Mouse (Mus musculus) stomach, embryonic 14.5 days (tissue): Measurements from ENCODE around the gene 0610040J01Rik. TPM values are rescaled to one million over a fixed set of nuclear protein-coding genes. Genes with fewer than 3 reads are reported as not detected.

Experiments used
- ATAC-seq: fragments of 200-750 bp; cut with Nextera tagmentation; 2 replicates; pipeline ENCODE4 v1.8.0; 2017; ENCODE audit warnings: low read depth, moderate TSS enrichment; ENCODE audit not compliant: insufficient number of reproducible peaks, insufficient read depth, low FRiP score
- H3K27ac ChIP-seq: fragments of 300-500 bp; sonication (generic); 2 replicates; pipeline ENCODE4 v1.5.1; 2014; ENCODE audit warnings: mild to moderate bottlenecking, low read length, moderate library complexity, mixed read lengths
- H3K27me3 ChIP-seq: fragments of 300-500 bp; sonication (generic); 2 replicates; pipeline ENCODE4 v1.6.1; 2014; ENCODE audit warnings: low read length, control low read depth, mixed read lengths; ENCODE audit not compliant: control insufficient read depth, insufficient read depth
- H3K36me3 ChIP-seq: fragments of 300-500 bp; sonication (generic); 2 replicates; pipeline ENCODE4 v1.6.1; 2014; ENCODE audit warnings: mild to moderate bottlenecking, control low read depth, low read length, moderate library complexity, mixed read lengths; ENCODE audit not compliant: control insufficient read depth, insufficient read depth
- H3K4me1 ChIP-seq: fragments of 300-500 bp; sonication (generic); 2 replicates; pipeline ENCODE4 v1.6.1; 2014; ENCODE audit warnings: low read length, control low read depth, mixed read lengths; ENCODE audit not compliant: control insufficient read depth, insufficient read depth
- H3K4me2 ChIP-seq: fragments of 300-500 bp; sonication (generic); replicated peaks from 2 replicates; pipeline ENCODE4 v1.6.1; 2014; ENCODE audit warnings: low read depth, low read length, control low read depth
- H3K4me3 ChIP-seq: fragments of 300-500 bp; sonication (generic); 2 replicates; pipeline ENCODE4 v1.5.1; 2014; ENCODE audit warnings: low read depth, low read length, control low read depth
- H3K9ac ChIP-seq: fragments of 300-500 bp; sonication (generic); replicated peaks from 2 replicates; pipeline ENCODE4 v1.6.1; 2014; ENCODE audit warnings: low read depth, mild to moderate bottlenecking, control low read depth, low read length, moderate library complexity, mixed read lengths
- H3K9me3 ChIP-seq: fragments of 300-500 bp; sonication (generic); 2 replicates; pipeline ENCODE4 v1.6.1; 2016; ENCODE audit warnings: low read depth, low read length, control low read depth; ENCODE audit not compliant: control insufficient read depth
- WGBS: fragments of 180-500 bp; shearing (Covaris S2); extraction: QIAGEN DNeasy Blood & Tissue Kit; methylation state at CpG from one replicate; pipeline ENCODE4 v1.1.7; 2014; 5-methylcytosine and 5-hydroxymethylcytosine counted together
- polyA plus RNA-seq: library from polyadenylated mRNA; unstranded; fragments of >200 nt; fragmentation: Nextera tagmentation; extraction: Ambion mirVana; gene quantifications from 2 replicates; pipeline ENCODE4 v1.2.1, GENCODE M21; 2014

0610040J01Rik gene
- polyA plus RNA-seq, 1 experiment from 2014 or later: 28.0 TPM

DNA sequence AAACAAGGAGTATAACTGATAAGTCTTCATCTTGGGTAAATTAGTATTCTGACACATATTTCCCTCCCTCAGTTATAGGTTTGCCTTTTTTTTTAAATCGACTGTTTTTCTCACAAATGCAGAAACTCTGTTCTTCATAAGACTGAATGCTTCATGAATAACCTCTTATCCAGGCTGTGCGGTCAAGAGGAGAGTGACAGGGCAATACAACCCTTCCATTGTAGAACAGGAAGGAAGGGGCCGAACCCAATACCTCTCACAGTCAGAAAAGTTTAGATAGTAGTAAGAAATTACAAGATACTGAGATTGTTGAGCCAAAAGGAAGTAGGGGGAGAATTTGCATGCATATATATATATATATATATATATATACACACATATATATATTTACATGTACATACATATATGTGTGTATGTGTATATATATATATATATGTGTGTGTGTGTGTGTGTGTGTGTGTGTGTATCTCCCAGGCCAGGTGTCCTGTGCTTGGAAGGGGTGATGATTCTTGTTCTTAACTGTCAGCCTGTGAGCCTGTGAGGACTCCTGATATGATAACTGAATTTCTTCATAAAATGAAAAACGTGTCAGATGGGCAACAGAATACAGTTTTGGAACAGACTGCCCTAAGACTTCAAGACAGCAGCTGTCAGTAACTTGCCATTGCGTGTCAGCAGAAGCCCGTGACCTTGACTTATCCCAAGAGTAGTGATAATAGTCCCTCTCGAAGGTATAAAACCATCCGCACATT lies 12.6 kb downstream of the 0610040J01Rik start:
- Histone ChIP-seq H3K4me1 (peaks cover 14% of the 10 kb centered on the region; the same call in 1 of the 2 replicates), H3K9me3 (no peaks in the 10 kb centered on the region), H3K27ac (peak overlapping the region; percentile 12; the same call in 1 of the 2 replicates), H3K4me2 (no peak overlapping the region), H3K36me3 (no peaks in the 10 kb centered on the region), H3K27me3 (no peaks in the 10 kb centered on the region), H3K4me3 (no peak overlapping the region), H3K9ac (no peak overlapping the region)
- 84% methylated on average over 8 of the region's 8 CpGs for WGBS
- no peak for ATAC-seq

DNA sequence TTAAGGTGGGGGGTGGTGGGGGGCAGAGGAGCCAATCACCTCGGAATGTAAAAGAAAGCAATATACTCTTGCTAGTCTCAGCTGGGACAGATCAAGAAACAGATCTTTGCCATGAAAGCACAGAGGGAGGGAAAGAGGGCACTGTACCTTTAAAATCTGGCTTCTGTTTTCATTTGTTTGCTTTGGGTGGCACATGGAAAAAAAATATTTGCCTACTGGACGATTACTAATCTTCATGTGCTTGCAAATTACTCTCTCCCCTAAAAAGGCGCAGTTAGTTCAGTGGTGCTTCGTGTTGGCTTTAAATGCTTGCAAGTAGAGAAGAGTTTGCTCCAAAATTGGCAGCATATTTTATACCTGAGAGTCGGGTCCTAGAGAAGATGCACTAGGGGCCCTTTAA lies 13.7 kb downstream of the 0610040J01Rik start:
- Histone ChIP-seq H3K27me3 (no peaks in the 10 kb centered on the region), H3K36me3 (no peaks in the 10 kb centered on the region), H3K4me3 (no peak overlapping the region), H3K9me3 (no peaks in the 10 kb centered on the region), H3K4me2 (0 out of 2 replicates have a peak overlapping the region, but pooled peaks have one; percentile 8), H3K9ac (no peak overlapping the region), H3K4me1 (peaks cover 14% of the 10 kb centered on the region; the same call in 1 of the 2 replicates), H3K27ac (peak overlapping the region; percentile 62; the same call in 1 of the 2 replicates)
- no peak for ATAC-seq
- 53% methylated on average over 5 of the region's 5 CpGs for WGBS

DNA sequence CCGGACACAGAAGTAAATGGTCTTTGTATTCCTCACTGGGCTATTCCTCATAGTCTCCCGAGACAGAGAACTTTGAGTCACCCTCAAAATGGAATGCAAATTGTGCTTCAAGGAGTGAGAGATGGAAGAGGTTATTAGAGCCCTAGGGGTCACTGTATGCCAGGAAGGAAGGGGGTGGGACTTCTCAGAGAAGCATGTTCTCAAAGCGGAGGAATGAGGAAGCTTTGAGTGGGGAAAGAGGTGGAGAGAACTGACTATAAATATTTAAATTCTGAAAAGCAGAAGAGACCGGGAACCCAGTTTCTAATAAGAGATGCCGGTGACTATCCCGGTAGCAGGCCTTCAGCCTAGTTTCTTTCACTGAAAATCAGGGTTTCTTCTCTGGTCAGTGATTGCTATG lies 14.8 kb downstream of the 0610040J01Rik start:
- peaks cover 14% of the 10 kb centered on the region; the same call in 1 of the 2 replicates for H3K4me1 ChIP-seq
- H3K27ac ChIP-seq: peak overlapping the region; percentile 40; the same call in 1 of the 2 replicates
- 42% methylated on average over 6 of the region's 6 CpGs for WGBS
- no peaks in the 10 kb centered on the region for H3K27me3 ChIP-seq
- no peak for ATAC-seq
- H3K9me3 ChIP-seq: no peaks in the 10 kb centered on the region
- no peak overlapping the region for H3K4me3 ChIP-seq
- peak overlapping the region; percentile 7; the same call in 1 of the 2 replicates for H3K4me2 ChIP-seq
- no peaks in the 10 kb centered on the region for H3K36me3 ChIP-seq
- no peak overlapping the region for H3K9ac ChIP-seq

DNA sequence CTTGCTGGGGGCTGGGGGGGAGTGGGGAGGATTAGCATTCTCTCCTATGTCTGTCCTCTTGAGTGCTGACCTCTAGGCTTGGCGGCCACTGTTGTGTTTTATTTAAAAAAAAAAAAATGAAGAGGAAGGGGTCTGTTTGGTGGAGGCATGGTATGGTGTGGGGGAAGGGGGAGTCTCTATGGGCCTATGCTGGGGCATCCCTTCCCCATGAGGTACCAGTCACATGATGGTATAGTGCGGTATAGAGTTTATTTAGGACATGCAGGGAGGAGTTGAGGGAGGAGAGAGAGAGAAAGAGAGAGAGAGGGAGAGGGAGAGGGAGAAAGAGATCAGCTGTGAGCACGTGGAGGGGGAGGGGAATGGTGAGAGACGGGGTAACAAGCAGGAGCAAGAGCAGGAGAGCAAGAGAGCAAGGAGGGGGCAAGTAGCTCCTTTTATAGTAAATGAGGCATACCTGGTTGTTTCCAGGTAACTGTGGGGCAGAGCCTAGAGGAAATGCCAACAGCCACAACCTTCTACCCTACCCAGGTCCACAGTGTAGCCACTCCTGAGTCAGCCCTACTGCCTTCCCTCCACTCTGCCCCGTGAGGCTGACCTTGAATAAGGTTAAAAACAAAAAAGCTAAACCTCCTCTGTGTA lies 15.4 kb downstream of the 0610040J01Rik start:
- ATAC-seq: peak; percentile 60; the same call in 1 of the 2 replicates
- Histone ChIP-seq H3K36me3 (no peaks in the 10 kb centered on the region), H3K27me3 (no peaks in the 10 kb centered on the region), H3K4me1 (peaks cover 14% of the 10 kb centered on the region; the same call in 1 of the 2 replicates), H3K27ac (peak overlapping the region; percentile 39; the same call in 1 of the 2 replicates), H3K9ac (no peak overlapping the region), H3K4me2 (peak overlapping the region; percentile 7; the same call in 1 of the 2 replicates), H3K9me3 (no peaks in the 10 kb centered on the region), H3K4me3 (no peak overlapping the region)
- 35% methylated on average over 5 of the region's 5 CpGs for WGBS

DNA sequence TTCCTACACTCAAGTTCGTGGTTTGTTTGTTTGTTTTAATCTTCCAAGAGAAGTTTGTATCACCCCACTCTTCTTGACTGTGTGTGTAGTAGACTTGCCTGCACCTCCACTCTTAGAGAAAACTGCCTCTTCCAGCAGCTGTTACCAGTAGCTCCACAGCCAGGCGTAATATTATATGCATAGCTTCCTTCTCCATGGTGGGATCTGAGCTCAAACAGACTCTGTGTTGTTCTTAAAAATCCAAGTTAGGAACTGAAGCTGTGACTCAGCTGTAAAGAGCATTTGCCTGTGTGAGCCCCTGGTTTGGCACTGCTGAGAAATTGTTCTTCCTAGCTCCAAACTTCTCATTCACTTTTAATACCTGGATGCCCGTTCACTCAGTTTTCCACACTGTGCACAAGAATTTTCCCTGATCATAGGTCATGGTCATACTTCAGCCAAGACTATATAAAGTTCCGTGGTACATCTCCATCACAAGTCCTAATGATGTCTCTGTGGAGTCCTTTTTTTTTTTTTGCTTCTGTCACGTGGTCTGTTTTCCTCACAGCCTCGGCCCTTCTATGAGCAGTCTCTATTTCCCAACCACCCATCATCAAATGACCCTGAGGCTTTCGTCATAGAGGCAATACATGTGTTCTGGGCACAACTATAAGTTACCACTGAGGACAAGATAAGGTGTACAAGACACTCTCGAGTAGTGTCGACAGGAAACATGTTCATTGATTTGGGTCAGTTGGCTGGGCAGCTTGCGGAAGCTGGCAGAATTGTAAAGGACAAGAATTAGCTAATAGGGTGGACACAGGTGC lies 16.4 kb downstream of the 0610040J01Rik start:
- Histone ChIP-seq H3K4me3 (no peak overlapping the region), H3K9me3 (no peaks in the 10 kb centered on the region), H3K27me3 (no peaks in the 10 kb centered on the region), H3K4me2 (no peak overlapping the region), H3K36me3 (no peaks in the 10 kb centered on the region), H3K9ac (no peak overlapping the region), H3K27ac (no peak overlapping the region; the same call in 1 of the 2 replicates), H3K4me1 (peaks cover 12% of the 10 kb centered on the region; the same call in 1 of the 2 replicates)
- WGBS: 78% methylated on average over 10 of the region's 10 CpGs
- no peak for ATAC-seq

DNA sequence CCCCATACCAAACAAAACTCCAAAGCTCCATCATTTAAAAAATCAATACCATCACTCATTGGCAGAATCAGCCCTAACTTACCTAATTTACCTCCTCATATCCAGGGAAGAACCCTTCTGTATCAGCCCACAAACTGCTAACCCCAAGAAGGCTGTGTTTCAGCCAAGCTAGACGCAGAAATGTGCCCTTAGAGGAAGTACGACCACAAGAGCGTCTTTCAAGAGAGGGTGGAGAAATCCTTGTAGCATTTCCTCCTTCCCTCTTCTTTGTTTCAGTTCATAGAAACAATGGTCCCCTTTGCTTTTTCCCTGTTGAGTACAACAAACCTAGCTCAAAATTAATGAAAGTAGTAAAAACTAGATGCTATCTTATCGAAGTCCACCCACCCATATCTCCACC lies 18.9 kb downstream of the 0610040J01Rik start:
- WGBS: 81% methylated on average over 4 of the region's 4 CpGs

DNA sequence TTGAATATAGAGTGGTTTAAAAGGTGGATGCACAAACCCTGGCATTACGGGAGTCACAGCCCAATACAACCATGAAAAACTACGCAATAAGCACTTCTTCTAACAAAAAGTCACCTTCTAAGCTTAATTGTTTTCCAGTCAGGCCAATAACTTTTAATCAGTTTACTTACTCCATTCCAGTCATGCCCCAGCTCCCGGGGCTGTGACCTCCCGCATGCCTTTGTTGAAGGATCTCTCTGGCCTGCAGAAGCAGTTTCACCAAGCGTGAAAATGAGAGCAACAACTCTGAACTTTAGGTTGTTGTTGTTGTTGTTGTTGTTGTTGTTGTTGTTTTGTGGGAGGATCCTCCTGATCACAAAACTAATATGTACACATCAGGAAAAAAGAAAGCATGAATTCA lies 21.8 kb downstream of the 0610040J01Rik start:
- no peaks in the 10 kb centered on the region for H3K9me3 ChIP-seq

More for the DNA sequence above, 18.9 kb downstream of the 0610040J01Rik start:
- Histone ChIP-seq H3K4me2 (no peak overlapping the region), H3K27me3 (no peaks in the 10 kb centered on the region), H3K4me3 (no peak overlapping the region), H3K9me3 (no peaks in the 10 kb centered on the region), H3K27ac (peak overlapping the region; percentile 11; the same call in 1 of the 2 replicates), H3K36me3 (no peaks in the 10 kb centered on the region), H3K9ac (no peak overlapping the region), H3K4me1 (peaks cover 9% of the 10 kb centered on the region; the same call in 1 of the 2 replicates)
- ATAC-seq: no peak

DNA sequence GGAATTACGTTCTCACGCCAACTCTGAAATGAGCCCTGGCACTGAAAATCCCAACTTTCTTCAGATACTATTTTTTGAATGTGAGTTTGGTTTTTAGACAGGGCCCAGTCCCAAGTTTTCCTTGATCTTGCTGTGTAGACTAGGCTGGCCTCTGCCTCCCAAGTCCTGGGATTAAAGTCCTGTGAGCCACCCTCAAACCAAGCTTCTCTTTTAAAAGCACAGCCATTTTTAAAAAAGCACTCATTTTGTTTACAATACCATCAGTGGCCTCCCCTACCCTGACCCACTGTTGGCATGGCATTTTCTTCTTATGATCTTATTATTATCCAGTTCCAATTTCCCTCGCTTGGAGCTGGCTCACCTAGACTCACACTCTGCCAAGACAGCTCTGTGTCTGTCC lies 22.3 kb downstream of the 0610040J01Rik start:
- H3K4me2 ChIP-seq: no peak overlapping the region
- H3K4me1 ChIP-seq: no peaks in the 10 kb centered on the region
- ATAC-seq: no peak
- no peaks in the 10 kb centered on the region for H3K27me3 ChIP-seq
- WGBS: 85% methylated on average over 3 of the region's 3 CpGs
- no peak overlapping the region for H3K4me3 ChIP-seq
- H3K27ac ChIP-seq: no peak overlapping the region
- H3K36me3 ChIP-seq: no peaks in the 10 kb centered on the region
- H3K9ac ChIP-seq: no peak overlapping the region
- H3K9me3 ChIP-seq: no peaks in the 10 kb centered on the region

More for the DNA sequence above, 21.8 kb downstream of the 0610040J01Rik start:
- Histone ChIP-seq H3K4me3 (no peak overlapping the region), H3K27me3 (no peaks in the 10 kb centered on the region), H3K36me3 (no peaks in the 10 kb centered on the region), H3K9ac (no peak overlapping the region), H3K27ac (no peak overlapping the region), H3K4me2 (no peak overlapping the region), H3K4me1 (no peaks in the 10 kb centered on the region)
- no peak for ATAC-seq
- WGBS: 57% methylated on average over 5 of the region's 5 CpGs
